Mouse (Mus musculus) liver, embryonic 11.5 days (tissue): ENCODE results near the gene Mgmt. TPM values are rescaled to one million over a fixed set of nuclear protein-coding genes. Genes with fewer than 3 reads are reported as not detected.

Experiments
- ATAC-seq: fragments of 200-750 bp; cut with Nextera tagmentation; replicated peaks from 2 replicates; pipeline ENCODE4 v1.8.0; 2017; ENCODE audit warnings: moderate number of reproducible peaks, mild to moderate bottlenecking, moderate TSS enrichment, moderate library complexity; ENCODE audit not compliant: low FRiP score
- DNase-seq: peaks from one replicate; pipeline ENCODE4 v3.0.0-alpha.2; 2017; ENCODE audit warnings: low spot score
- H3K27ac ChIP-seq: fragments of 300-500 bp; sonication (generic); 2 replicates; pipeline ENCODE4 v1.5.1; 2014; ENCODE audit warnings: mild to moderate bottlenecking, low read depth, low read length, control low read depth
- H3K27me3 ChIP-seq: fragments of 300-500 bp; sonication (generic); replicated peaks from 2 replicates; pipeline ENCODE4 v1.6.1; 2014; ENCODE audit warnings: low read length, mixed read lengths; ENCODE audit not compliant: control insufficient read depth, insufficient read depth
- H3K36me3 ChIP-seq: fragments of 300-500 bp; sonication (generic); 2 replicates; pipeline ENCODE4 v1.6.1; 2014; ENCODE audit warnings: mild to moderate bottlenecking, low read length, moderate library complexity, mixed read lengths; ENCODE audit not compliant: control insufficient read depth, insufficient read depth
- H3K4me1 ChIP-seq: fragments of 300-500 bp; sonication (generic); replicated peaks from 2 replicates; pipeline ENCODE4 v1.6.1; 2014; ENCODE audit warnings: low read length, mixed read lengths; ENCODE audit not compliant: control insufficient read depth, insufficient read depth
- H3K4me2 ChIP-seq: fragments of 300-500 bp; sonication (generic); 2 replicates; pipeline ENCODE4 v1.6.1; 2014; ENCODE audit warnings: mild to moderate bottlenecking, control low read depth, moderate library complexity
- H3K4me3 ChIP-seq: fragments of 300-500 bp; sonication (generic); 2 replicates; pipeline ENCODE4 v1.5.1; 2014; ENCODE audit warnings: low read depth, low read length, control low read depth
- H3K9ac ChIP-seq: fragments of 300-500 bp; sonication (generic); 2 replicates; pipeline ENCODE4 v1.6.1; 2014; ENCODE audit warnings: low read depth, low read length, control low read depth
- H3K9me3 ChIP-seq: fragments of 300-500 bp; sonication (generic); 2 replicates; pipeline ENCODE4 v1.6.1; 2016; ENCODE audit warnings: low read length, inconsistent platforms, mixed read lengths; ENCODE audit not compliant: control insufficient read depth
- WGBS: fragments of 180-500 bp; shearing (Covaris S2); extraction: QIAGEN DNeasy Blood & Tissue Kit; methylation state at CpG from one replicate; pipeline ENCODE4 v1.1.7; 2014; 5-methylcytosine and 5-hydroxymethylcytosine counted together
- polyA plus RNA-seq: library from polyadenylated mRNA; unstranded; fragments of >200 nt; fragmentation: Nextera tagmentation; extraction: Ambion mirVana; gene quantifications from 2 replicates; pipeline ENCODE4 v1.2.1, GENCODE M21; 2014

Mgmt gene
- 5.9 and 6.5 TPM in 2 replicates for polyA plus RNA-seq

GRCm38 (mm10) chr7:136894106-136894986 is at the start of gene Mgmt:
Mgmt (plus strand) TSS chr7:136894614.
- Histone ChIP-seq H3K9me3 (no peaks in the 10 kb centered on the region), H3K4me1 (peaks cover 14% of the 10 kb centered on the region), H3K4me2 (peak within 1 kb of the TSS; percentile 81), H3K27me3 (no peaks in the 10 kb centered on the region), H3K4me3 (peak within 1 kb of the TSS; percentile 54), H3K27ac (peak within 1 kb of the TSS; percentile 55), H3K36me3 (no peaks in the 10 kb centered on the region), H3K9ac (peak within 1 kb of the TSS; percentile 75)
- DNase-seq (peak; percentile 93), ATAC-seq (peak; percentile 99)
- WGBS: 9% methylated on average over 33 of the region's 33 CpGs

DNA sequence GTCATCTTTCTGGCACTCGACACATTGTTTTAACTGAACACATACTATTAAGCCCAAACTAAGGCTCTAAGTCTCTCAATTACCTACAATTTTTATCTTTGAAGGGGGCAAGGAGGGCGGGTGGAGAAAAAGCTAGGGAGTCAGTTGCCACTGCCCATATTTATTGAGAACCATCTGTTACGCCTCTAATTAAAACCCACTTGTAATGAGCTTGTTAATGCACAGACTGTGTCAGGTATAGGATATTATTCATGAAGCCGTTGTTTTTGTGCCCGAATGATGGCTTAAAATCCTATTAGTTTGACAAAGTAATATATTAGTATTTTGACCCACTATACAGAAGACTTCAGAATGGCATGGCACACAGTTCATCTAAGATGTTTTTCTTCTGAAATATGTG is 49.6 kb upstream of the Mgmt start:
- Histone ChIP-seq H3K36me3 (no peaks in the 10 kb centered on the region), H3K9me3 (no peaks in the 10 kb centered on the region), H3K4me1 (no peaks in the 10 kb centered on the region), H3K27ac (no peak overlapping the region), H3K27me3 (no peaks in the 10 kb centered on the region), H3K4me3 (no peak overlapping the region), H3K4me2 (no peak overlapping the region), H3K9ac (no peak overlapping the region)
- ATAC-seq: no peak
- WGBS: 77% methylated on average over 5 of the region's 5 CpGs
- DNase-seq: no peak

DNA sequence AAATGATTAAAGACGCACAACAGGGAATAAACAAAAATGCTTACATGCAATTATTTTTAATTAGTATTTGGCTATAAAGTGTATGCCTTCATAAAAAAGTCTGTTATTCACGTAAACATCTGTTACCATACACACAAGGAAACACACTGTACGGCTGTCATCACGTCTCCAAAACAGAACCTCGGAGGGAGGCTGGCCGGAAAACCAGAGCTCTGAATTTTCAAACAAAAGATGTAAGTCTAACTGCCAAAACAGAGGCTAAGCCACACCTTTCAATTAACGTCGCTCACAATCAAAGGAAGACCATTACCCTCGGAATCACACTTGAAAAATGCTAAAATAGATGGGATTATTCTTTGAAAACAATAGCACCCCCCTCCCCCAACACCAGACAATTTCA is 49.1 kb upstream of the Mgmt start:
- Histone ChIP-seq H3K27ac (no peak overlapping the region), H3K9ac (no peak overlapping the region), H3K4me2 (no peak overlapping the region), H3K4me1 (no peaks in the 10 kb centered on the region), H3K36me3 (no peaks in the 10 kb centered on the region), H3K4me3 (no peak overlapping the region), H3K9me3 (no peaks in the 10 kb centered on the region), H3K27me3 (no peaks in the 10 kb centered on the region)
- DNase-seq (no peak), ATAC-seq (no peak)
- 72% methylated on average over 9 of the region's 9 CpGs for WGBS

DNA sequence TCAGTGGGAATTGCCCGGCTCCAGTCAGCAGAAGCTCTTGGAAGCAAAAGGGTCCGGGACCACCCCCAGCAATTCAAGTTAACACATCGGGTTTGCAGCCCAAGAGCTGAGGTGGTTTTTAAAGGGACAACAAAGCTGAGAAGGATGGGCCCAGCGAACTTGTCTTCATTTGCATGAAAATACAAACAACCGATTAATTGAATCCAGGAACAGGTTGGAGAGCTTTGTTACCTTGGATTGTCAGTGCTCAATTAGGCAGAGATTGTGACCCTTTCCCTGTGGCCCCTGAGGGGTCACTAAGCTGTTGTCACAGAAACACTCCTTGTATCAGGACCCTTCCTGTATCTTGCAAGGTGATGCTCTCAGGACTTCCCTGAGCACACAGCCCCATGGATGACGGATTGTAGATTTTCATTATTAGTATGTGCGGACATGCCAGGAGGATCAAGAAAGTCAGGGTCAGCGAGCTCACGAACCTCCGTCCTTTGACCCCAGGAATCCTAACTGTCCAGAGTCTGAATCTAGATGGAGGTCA is 48.3 kb upstream of the Mgmt start:
- Histone ChIP-seq H3K9ac (no peak overlapping the region), H3K9me3 (no peaks in the 10 kb centered on the region), H3K36me3 (no peaks in the 10 kb centered on the region), H3K27ac (no peak overlapping the region), H3K4me1 (no peaks in the 10 kb centered on the region), H3K4me2 (no peak overlapping the region), H3K4me3 (no peak overlapping the region), H3K27me3 (no peaks in the 10 kb centered on the region)
- WGBS: 68% methylated on average over 10 of the region's 10 CpGs
- DNase-seq (no peak), ATAC-seq (no peak)

DNA sequence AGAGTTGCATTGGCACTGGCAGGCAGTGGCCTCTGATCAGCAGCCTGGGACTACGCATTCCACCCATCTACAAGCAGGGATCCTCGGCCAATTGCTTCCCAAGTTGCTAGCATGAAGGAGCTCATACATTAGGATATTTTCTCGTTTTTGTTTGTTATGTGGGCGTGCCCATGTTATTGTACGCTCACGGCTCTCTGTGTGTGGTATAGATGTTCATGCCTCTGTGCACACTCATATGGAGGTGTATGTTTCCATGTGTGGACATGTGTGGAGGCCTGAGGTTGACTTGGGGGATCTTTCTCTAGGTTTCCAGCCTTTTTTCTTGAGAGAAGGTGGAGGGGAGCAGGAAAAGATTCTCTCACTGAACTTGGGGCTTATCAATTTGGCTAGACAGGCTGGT is 46.8 kb upstream of the Mgmt start:
- no peak for ATAC-seq
- H3K9me3 ChIP-seq: no peaks in the 10 kb centered on the region
- no peak for DNase-seq
- no peaks in the 10 kb centered on the region for H3K27me3 ChIP-seq
- H3K4me3 ChIP-seq: no peak overlapping the region
- WGBS: 90% methylated on average over 6 of the region's 6 CpGs
- H3K9ac ChIP-seq: no peak overlapping the region
- no peaks in the 10 kb centered on the region for H3K36me3 ChIP-seq
- H3K4me1 ChIP-seq: no peaks in the 10 kb centered on the region
- H3K4me2 ChIP-seq: no peak overlapping the region
- no peak overlapping the region for H3K27ac ChIP-seq

DNA sequence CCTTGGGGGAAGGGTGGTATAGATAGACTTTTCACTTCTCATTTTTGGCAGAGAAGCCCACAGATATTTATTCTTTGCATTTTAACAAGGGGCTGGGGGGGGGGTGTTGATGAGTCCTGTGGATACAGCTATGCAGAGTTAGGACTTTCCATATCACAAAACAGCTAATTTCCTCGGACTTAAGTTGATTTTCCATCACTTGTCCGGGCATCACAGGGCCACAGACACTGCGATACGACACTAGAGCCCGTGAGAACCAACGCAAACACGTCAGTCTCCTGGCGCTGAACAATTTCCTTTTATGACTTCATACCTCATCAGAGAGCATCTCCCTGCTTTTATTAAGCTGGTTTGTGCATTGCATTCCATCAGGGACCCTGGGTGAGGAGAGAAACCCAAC is 45.7 kb upstream of the Mgmt start:
- H3K9me3 ChIP-seq: no peaks in the 10 kb centered on the region
- no peak overlapping the region for H3K9ac ChIP-seq
- no peaks in the 10 kb centered on the region for H3K4me1 ChIP-seq
- DNase-seq (no peak), ATAC-seq (no peak)
- H3K27ac ChIP-seq: no peak overlapping the region
- H3K27me3 ChIP-seq: no peaks in the 10 kb centered on the region
- no peak overlapping the region for H3K4me2 ChIP-seq
- 83% methylated on average over 8 of the region's 8 CpGs for WGBS
- no peak overlapping the region for H3K4me3 ChIP-seq
- no peaks in the 10 kb centered on the region for H3K36me3 ChIP-seq

GRCm38 (mm10) chr7:136849811-136850210 is 44.6 kb upstream of the Mgmt start:
- H3K4me2 ChIP-seq: no peak overlapping the region
- no peak overlapping the region for H3K9ac ChIP-seq
- no peak overlapping the region for H3K27ac ChIP-seq
- DNase-seq (no peak), ATAC-seq (no peak)
- H3K9me3 ChIP-seq: no peaks in the 10 kb centered on the region
- H3K36me3 ChIP-seq: no peaks in the 10 kb centered on the region
- 82% methylated on average over 3 of the region's 3 CpGs for WGBS
- H3K4me1 ChIP-seq: no peaks in the 10 kb centered on the region
- H3K27me3 ChIP-seq: no peaks in the 10 kb centered on the region
- no peak overlapping the region for H3K4me3 ChIP-seq

DNA sequence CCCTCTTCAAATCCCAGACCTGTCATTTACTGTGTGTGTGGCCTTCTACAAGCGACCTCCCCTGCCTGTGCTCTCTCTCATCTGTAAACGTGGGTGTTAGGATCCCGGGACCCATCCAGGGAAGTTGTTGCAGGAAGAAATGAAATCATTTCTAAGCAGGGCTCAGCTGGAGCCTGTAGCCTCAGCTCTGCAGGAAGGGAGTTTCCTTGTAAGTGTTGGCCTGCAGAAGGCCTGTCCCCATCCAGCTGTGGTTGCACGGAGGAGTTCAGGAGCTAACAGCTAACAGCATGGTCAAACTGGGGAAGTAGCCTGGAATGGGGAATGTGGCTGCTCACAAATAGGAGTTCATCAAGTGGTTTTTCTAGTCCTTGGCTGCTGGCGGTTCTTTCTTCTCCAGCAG is 44.1 kb upstream of the Mgmt start:
- no peak overlapping the region for H3K27ac ChIP-seq
- no peaks in the 10 kb centered on the region for H3K9me3 ChIP-seq
- H3K4me1 ChIP-seq: no peaks in the 10 kb centered on the region
- no peaks in the 10 kb centered on the region for H3K36me3 ChIP-seq
- no peak overlapping the region for H3K4me3 ChIP-seq
- WGBS: 59% methylated on average over 5 of the region's 5 CpGs
- DNase-seq (no peak), ATAC-seq (no peak)
- H3K9ac ChIP-seq: no peak overlapping the region
- H3K27me3 ChIP-seq: no peaks in the 10 kb centered on the region
- no peak overlapping the region for H3K4me2 ChIP-seq

DNA sequence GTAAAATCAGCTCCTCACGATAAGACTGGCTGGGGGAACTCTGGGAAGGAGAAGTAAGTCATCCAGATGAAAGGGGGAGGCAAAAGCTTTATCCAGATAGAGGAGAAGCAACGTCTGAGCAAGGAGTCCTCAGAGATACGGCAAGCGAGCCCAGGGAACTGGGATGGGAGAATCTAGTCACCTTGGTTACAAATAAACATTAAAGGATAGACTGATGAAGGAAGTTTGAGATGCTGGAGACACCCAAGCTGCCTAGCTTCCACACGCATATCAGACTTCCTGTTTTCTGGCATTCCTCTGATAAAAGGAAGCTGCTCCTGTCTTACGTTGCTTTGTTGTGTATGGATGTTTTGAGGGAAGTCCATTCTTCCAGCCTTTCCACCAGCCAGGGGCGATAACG is 42.5 kb upstream of the Mgmt start:
- WGBS: 45% methylated on average over 8 of the region's 8 CpGs
- H3K27me3 ChIP-seq: no peaks in the 10 kb centered on the region

More for the DNA sequence above, 42.5 kb upstream of the Mgmt start:
- Histone ChIP-seq H3K4me2 (no peak overlapping the region), H3K9me3 (no peaks in the 10 kb centered on the region), H3K4me3 (no peak overlapping the region), H3K9ac (no peak overlapping the region), H3K27ac (no peak overlapping the region), H3K36me3 (no peaks in the 10 kb centered on the region), H3K4me1 (no peaks in the 10 kb centered on the region)
- ATAC-seq: no peak
- no peak for DNase-seq
